Mouse (Mus musculus) left cerebral cortex, adult 2 months (tissue): ENCODE data around the gene Gm45717. TPM values are rescaled to one million over a fixed set of nuclear protein-coding genes. Genes with fewer than 3 reads are reported as not detected.
A peak's percentile ranks its signal among the peaks of the same experiment; 100 is the strongest.

Experiments used
- DNase-seq, 2 experiments: peaks; one replicate each; pipeline ENCODE4 v3.0.0; 2021 to 2022; ENCODE audit warnings: low spot score in 2 of 2, mixed read lengths in 1 of 2; ENCODE audit errors: extremely low spot score in 1 of 2
- H3K27ac ChIP-seq: fragments of 200-600 bp; 2 replicates; pipeline ENCODE4 v1.8.1; 2022
- H3K4me3 ChIP-seq: fragments of 200-600 bp; 2 replicates; pipeline ENCODE4 v1.8.1; 2022
- CTCF ChIP-seq: fragments of 200-600 bp; IDR thresholded peaks from 2 replicates; pipeline ENCODE4 v1.8.1; 2022; ENCODE audit warnings: antibody characterized with exemption, mild to moderate bottlenecking, moderate library complexity
- intact Hi-C: fragments of 180-260 bp; cut with DNase I; formaldehyde crosslinking; loops from one replicate; pipeline ENCODE4 v1.15.1; 2025
- long read RNA-seq, 2 experiments: library from polyadenylated mRNA; stranded (forward); transcript quantifications; one replicate each; pipeline ENCODE4 v2.0.0; 2021; ENCODE audit warnings: borderline mapping rate in 2 of 2
- total RNA-seq, 2 experiments: library from RNA; stranded (reverse); gene quantifications; 2 replicates each; pipeline ENCODE4 v1.2.3; 2021

The Gm45717 gene
- not detected for total RNA-seq
- long read RNA-seq, experiment 1: 0 reads
- long read RNA-seq, experiment 2: 0 reads

DNA sequence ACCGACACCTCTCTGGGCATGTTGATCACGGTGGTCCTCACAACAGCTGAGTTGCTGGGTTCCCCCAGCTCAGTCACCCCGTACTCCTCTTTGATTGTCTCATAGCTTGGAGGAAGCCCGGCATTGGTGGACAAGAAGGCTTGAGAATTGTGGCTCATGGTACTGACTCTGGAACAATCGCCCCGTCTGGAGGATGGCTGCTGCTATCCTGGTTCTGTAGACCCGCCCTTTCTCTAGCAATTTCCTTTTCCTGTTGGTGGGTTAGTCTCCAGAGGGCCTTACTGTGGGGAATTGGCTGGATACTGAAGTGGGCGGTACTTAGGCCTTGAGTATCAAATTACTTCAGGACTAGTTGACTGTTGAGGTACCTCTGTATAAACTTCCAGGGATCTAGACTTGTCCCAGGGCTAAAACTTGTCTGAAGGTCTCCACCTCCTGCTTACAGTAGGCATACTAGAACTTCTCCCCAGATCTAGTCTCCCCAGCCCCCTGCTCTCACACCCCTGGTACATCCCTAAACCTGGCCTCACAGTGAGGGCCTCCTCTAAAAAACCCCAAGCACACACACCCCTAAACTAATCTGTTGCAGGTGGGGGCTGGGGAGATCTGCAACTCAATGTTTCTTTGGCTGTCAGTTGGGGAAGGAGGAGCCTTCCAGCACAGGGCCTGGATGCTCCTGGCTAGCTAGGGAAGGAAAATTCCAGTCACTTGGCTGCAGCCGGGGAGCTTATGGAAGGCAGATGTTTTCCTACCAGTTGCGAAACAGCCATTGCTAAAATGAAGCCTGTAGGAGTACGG, at the start of gene Gm45717, which contains the start of gene Ifitm2:
Gm45717 (minus strand) TSS at position 180 of the 798 bp plus-strand sequence.
Ifitm2 (minus strand) TSS at position 230 of the 798 bp plus-strand sequence.
- peak within 1 kb of the TSS; percentile 71 for H3K27ac ChIP-seq
- peak within 1 kb of the TSS; percentile 38 for H3K4me3 ChIP-seq
- no peak for TF ChIP-seq CTCF
- intact Hi-C loops: loop anchor here (5.0 kb wide), 2 partner anchors 49 to 51 kb away; no protein-coding TSS in a partner anchor
- DNase-seq: peak in 1 of 2 experiments; percentile 26

DNA sequence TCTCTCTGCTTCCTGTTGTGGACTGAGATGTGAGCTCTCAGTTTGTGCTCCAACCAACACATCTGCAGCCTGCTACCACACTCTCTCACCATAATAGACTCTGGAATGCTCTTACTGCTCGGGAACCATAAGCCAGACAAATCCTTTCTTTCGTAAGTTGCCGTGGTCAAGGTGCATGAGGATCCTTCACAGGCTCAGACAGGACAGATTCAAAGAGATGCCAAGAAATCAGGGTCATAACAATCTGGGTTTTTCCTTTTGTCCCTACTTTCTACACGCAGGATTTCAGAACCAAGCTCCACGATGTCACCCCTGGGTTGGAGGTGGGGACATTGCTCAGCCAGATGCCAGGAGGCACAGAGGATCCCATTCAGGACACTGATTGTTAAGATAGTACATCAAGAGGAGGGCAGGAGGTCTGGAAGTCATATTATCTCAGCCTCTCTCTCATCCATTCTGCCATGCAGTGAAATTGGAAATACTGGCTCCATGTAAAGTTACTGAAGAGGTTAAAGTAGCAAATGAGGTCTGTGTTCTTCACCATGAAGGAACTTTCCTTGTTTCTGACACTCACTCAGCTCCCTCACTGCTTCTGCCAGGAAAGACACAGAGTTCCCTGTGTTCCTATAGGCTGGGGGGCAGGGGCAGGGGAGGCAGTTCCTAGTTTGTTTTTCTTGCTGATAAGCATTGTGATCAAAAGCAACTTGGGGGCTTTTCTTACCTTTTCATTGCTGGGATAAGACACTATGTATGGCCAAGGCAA, 47.7 kb upstream of the Gm45717 start:
- H3K4me3 ChIP-seq: no peak overlapping the region
- intact Hi-C loops: no loop called here
- TF ChIP-seq CTCF: no peak
- H3K27ac ChIP-seq: no peak overlapping the region
- no peak for DNase-seq

- no peak overlapping the region for H3K27ac ChIP-seq
- no peak for DNase-seq
- TF ChIP-seq CTCF: no peak
- no peak overlapping the region for H3K4me3 ChIP-seq
- intact Hi-C loops: no loop called here
These were observed 45.4 kb upstream of the Gm45717 start for GRCm38 (mm10) chr7:141000881-141001708.

- TF ChIP-seq CTCF: no peak
- intact Hi-C loops: no loop called here
- no peak for DNase-seq
- no peak overlapping the region for H3K27ac ChIP-seq
- no peak overlapping the region for H3K4me3 ChIP-seq
These were observed 43.3 kb upstream of the Gm45717 start for GRCm38 (mm10) chr7:140998853-140999700.

DNA sequence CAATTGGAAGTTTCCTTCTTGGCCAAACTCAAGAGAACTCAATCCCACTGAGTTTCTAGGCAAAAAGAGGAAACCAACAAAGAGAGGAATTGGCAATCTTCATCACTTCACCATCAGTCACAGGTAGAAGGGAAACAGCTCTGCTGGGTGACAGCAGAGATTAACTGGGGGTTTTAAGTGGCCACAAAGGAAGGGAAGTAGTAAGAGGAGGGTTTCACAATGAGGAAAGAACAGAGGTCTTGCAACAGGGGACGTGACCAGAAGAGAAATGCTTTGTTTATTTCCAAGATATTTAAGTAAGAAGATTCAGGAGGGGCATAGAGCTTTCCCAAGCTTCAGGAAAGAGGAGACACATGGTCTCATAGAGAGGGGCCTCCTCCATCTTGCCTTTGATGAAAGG, 42.1 kb upstream of the Gm45717 start:
- H3K4me3 ChIP-seq: no peak overlapping the region
- DNase-seq: no peak
- intact Hi-C loops: no loop called here
- H3K27ac ChIP-seq: no peak overlapping the region
- no peak for TF ChIP-seq CTCF

- TF ChIP-seq CTCF: no peak
- intact Hi-C loops: no loop called here
- H3K4me3 ChIP-seq: no peak overlapping the region
These were observed 35.5 kb upstream of the Gm45717 start for GRCm38 (mm10) chr7:140991117-140991689.

DNA sequence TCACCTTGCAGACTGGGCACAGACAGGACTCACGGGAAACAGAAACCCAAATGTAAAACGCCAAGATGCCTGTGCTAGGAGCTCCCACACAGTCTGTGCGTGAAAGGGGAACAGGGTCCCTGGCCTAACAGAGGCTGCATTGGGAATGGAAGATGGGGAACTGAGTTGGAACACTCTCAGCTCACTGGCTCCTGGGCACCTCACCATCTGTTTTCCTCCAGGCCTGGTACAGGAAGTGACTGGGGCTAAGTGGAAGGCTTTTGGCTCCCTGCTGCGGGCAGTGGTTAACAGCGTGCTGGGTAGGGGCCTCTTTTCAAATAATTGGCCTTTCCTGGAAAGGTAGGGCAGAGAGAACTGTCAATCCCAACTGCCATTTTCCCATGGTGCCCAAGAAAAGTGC, 34.9 kb upstream of the Gm45717 start:
- H3K4me3 ChIP-seq: no peak overlapping the region
- DNase-seq: no peak
- TF ChIP-seq CTCF: no peak
- no peak overlapping the region for H3K27ac ChIP-seq
- intact Hi-C loops: no loop called here

More at GRCm38 (mm10) chr7:140991117-140991689, 35.5 kb upstream of the Gm45717 start:
- no peak overlapping the region for H3K27ac ChIP-seq
- no peak for DNase-seq

DNA sequence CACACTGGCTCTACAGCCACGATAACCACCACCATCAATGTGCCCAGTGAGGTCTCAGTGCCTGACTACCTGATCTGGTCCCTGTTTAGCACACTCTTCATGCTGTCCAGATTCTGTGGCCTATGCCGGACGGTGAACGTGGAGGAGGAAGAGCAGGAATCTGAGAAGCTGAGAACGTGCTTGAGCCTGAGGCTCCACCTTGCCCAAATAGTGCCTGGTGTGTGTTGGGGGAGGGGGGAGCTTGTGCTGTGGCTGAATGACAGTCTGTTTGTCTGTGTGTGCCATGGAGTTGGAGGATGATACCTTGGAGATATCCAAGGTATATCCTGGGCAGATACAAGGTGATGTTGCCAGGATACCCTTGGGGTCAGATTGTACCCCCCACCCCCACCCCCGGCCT, 34.4 kb upstream of the Gm45717 start:
- TF ChIP-seq CTCF: no peak
- DNase-seq: no peak
- intact Hi-C loops: no loop called here
- H3K27ac ChIP-seq: no peak overlapping the region
- H3K4me3 ChIP-seq: no peak overlapping the region

GRCm38 (mm10) chr7:140989022-140989421, 33.3 kb upstream of the Gm45717 start:
- Histone ChIP-seq H3K27ac (no peak overlapping the region), H3K4me3 (no peak overlapping the region)
- intact Hi-C loops: no loop called here
- no peak for TF ChIP-seq CTCF
- DNase-seq: no peak

DNA sequence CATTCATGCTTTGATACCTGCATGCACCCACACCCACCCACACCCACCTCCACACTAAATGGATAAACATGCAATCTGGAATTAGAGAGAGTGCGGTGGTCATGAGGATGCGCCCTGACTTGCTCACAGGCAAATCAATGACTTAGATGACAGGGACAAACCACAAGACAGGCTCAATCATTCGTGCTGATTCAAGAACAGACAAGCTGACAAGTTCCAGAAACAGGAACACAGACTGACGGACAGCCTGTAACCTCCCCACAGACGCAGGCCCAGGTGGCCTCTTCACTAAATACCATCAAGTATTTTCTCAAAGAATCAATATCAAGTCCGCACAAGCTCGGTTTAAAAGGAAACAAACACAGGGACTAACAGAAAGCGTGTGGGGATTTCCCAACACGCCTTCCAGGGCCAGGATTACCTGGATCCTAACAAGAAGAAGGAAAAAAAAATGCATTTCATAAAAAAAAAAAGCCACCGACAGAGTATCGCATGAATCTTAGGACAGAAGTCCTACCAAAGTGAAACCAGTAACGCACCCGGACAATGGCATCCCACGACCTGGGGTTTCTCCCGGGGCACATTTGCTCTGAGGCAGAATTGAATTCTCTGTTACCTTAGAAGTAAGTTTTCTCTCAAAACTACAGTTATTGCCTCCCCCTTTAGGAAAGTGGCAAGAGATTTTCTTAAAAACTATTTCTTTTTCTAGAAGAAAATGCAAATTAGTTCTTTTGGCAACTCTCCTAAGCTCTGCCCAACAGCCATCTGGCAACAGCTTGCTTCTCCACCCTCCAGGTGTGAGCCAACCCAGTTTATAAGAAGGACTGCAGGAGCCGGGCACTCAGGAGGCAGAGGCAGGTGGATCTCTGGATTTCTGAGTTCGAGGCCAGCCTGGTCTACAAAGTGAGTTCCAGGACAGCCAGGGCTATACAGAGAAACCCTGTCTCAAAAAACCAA, 31.7 kb upstream of the Gm45717 start:
- no peak for TF ChIP-seq CTCF
- intact Hi-C loops: no loop called here
- Histone ChIP-seq H3K4me3 (no peak overlapping the region), H3K27ac (no peak overlapping the region)
- DNase-seq: peak in 1 of 2 experiments; percentile 51
